Mouse (Mus musculus) left cerebral cortex, adult 11 months (tissue): ENCODE measurements around the gene Sh2d4b.

ENCODE experiments used
- DNase-seq: peaks from one replicate; pipeline ENCODE4 v3.0.0; 2022; ENCODE audit warnings: low spot score

Gene Sh2d4b

GRCm38 (mm10) chr14:40893196-40893595, at the start of gene Sh2d4b:
Gene Sh2d4b (minus strand): TSS chr14:40893266.
- no peak for DNase-seq

GRCm38 (mm10) chr14:40942429-40942828, 49.4 kb upstream of the Sh2d4b start:
- no peak for DNase-seq

DNA sequence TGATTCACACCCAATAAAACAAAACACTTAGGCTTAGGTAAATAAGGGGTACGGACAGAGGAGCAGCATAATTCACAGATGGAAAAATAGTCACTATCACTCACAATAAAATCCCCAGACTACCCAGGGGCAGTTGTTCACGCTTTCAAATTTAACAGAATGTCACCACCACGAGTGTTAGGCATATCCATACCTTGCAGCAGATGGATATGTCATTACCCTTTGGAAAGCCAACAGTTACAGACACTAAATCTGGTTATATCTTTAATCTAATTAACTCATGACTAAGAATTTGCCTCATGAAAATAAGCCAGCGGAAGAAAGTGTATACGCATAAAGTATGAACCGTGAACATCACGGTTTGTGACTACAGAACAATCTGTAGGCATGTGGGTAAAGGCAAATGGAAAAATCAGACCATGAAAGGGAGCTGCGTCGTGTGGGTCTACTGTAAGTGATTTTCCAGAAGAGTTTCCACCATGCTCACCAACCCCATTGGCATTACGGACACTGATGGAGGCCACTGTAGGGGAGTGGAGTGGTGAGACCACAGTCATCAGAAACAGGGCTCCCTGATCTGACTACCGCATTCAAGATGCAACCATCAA, 45.4 kb upstream of the Sh2d4b start:
- no peak for DNase-seq

- no peak for DNase-seq
Measured at GRCm38 (mm10) chr14:40937052-40937451, 44.0 kb upstream of the Sh2d4b start.

- no peak for DNase-seq
Measured at GRCm38 (mm10) chr14:40935481-40935880, 42.4 kb upstream of the Sh2d4b start.

GRCm38 (mm10) chr14:40935054-40935453, 42.0 kb upstream of the Sh2d4b start:
- DNase-seq = no peak

- DNase-seq = no peak
Measured at GRCm38 (mm10) chr14:40933328-40933727, 40.3 kb upstream of the Sh2d4b start.

DNA sequence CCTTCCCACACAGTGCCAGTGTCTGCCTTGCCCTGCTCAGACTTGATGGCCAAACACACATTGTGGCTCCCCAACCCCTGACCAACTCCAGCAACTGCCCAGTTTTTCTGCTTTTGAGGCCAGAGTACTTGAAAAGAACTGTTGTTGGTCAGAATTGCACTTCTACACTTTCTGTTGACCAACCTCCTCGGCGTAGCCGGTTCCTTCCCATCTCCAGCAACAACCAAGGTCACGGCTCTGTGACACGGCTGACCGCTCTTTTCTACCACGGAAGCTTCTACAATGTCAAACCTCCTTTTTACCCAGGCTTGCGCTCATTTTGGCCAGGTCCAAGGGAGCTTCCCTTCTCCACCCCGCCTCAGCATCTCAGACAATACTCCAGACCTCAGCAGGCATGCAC, 39.2 kb upstream of the Sh2d4b start:
- DNase-seq = no peak

DNA sequence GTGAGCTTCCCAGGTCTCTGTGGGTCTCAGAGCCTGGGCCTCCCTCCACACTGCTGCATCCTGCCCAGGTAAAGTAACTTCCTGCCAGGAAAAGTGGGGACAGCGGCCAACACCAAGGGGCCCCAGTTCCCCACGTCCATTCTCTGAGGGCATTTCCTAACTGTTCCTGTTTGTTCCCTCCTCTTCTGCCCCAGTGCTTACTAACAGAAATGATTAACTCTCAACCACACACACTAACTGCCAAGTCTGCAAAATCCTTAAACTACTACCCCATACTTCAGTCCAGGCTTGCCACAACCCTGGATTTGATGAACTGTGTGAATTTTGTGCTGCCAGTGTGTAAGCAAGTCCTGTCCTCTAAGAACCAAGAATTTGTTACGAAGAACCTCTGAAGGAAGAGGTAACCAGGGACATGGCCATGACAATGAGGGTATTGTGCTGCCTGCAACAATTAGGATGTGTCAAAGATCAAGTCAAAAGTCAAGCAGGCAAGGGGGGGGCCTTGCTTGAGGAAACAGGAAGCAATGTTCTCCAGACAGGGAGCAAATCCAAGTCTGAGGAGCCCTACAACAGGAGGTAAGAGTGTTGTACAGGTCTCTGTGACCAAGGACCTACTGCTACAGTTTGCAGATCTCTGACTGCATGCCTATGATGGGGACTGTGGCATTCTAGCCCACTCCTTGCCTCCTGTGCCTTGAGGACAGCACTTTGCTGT, 38.2 kb upstream of the Sh2d4b start:
- no peak for DNase-seq

- DNase-seq = no peak
Measured at GRCm38 (mm10) chr14:40929943-40930342, 36.9 kb upstream of the Sh2d4b start.

GRCm38 (mm10) chr14:40928897-40929296, 35.8 kb upstream of the Sh2d4b start:
- no peak for DNase-seq

DNA sequence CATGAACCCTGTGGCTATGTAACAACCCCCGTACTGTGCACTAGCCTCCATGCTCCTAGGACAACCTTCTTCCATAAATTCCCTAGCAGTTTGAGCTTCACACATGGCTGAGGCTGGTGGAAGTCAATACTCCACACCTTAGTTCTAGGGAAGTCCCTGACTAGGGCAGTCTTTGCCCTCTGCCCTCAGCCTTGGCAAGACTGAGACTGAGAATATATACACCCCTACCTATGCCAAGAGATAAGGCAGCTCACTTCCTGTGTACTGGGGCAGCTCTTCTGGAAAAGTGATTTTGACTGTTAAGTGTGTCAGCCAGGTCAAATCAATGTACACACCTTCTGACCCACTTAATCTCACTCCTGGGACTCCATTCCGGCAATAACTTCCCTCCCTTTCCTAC, 34.0 kb upstream of the Sh2d4b start:
- DNase-seq = no peak

DNA sequence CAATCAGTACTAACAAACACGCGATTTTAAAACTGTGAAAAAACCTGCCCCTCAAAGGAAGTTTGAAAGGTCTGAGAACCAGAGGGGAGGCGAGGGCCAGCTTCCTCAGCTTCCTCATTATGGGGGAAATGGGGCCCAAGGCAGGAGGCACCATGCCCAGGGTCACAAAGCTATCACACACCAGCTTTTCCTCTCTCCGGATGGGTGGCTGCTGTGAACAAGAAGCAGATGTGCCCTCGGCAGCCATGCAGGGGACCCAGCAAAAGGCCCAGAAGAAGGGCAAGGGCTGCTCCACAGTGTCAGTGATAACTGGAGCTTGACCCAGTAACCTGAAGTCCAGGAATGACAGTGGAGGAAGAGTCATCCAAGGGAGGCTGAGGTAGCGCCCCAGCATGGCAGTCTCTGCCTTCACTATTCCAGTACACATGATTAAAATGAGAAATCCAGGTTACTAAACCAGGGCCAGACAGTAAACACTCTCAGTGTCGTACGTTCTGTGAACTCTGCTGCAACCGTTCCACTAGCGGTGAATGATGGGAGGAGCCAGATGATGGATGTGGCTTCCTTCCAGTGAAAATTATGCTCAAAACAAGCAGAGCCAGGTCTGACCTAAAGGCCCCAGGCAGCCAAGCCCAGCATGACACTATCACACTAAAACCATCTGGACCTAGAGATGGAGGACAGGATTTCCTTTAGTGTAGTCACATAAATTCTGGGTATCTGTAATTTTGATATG, 31.5 kb upstream of the Sh2d4b start:
- DNase-seq = no peak

- no peak for DNase-seq
Measured at GRCm38 (mm10) chr14:40921241-40921640, 28.2 kb upstream of the Sh2d4b start.

DNA sequence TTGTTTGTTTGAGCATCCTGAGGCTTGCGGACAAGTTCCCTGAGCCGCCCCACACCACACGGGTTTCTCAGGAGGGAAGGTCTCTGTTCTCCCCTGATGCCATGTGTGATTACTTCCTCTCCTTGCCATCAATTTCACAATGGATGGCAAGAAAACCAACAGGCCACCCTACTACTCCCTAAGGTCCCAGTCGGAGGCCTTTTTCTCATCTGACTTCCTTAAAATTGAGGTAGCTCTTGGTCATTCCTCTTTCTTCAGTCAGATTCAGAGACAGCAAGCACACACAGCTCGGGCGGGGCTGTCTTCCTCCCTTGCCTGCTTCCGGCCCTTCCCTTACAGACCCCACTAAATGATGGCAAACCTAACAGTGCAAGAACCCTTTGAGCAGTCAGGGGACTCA, 26.5 kb upstream of the Sh2d4b start:
- DNase-seq = no peak

- no peak for DNase-seq
Measured at GRCm38 (mm10) chr14:40918477-40918876, 25.4 kb upstream of the Sh2d4b start.

GRCm38 (mm10) chr14:40917632-40918031, 24.6 kb upstream of the Sh2d4b start:
- DNase-seq = peak; percentile 80

DNA sequence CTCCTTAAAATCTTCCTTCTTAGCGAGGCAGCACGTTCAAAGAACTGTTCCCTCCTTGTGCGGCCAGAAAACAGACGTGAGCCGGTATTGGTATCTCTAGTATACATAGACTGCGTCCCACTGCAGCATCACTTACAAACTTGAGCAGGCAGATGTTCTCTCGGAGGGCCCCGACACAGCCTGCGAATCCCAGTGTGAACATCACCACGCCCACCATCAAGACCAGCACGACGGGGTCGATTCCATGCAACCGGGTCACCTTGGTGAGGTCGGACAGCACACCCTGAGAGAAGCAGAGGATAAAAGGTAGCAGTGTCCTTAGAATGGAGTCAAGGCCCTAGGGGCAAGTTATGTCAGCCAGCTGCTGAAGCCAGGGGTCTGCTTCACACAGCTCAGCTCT, 23.6 kb upstream of the Sh2d4b start:
- no peak for DNase-seq

- DNase-seq = no peak
Measured at GRCm38 (mm10) chr14:40915838-40916237, 22.8 kb upstream of the Sh2d4b start.

- no peak for DNase-seq
Measured at GRCm38 (mm10) chr14:40914701-40915100, 21.6 kb upstream of the Sh2d4b start.

- no peak for DNase-seq
Measured at GRCm38 (mm10) chr14:40913709-40914108, 20.6 kb upstream of the Sh2d4b start.

GRCm38 (mm10) chr14:40911529-40911928, 18.5 kb upstream of the Sh2d4b start:
- no peak for DNase-seq

DNA sequence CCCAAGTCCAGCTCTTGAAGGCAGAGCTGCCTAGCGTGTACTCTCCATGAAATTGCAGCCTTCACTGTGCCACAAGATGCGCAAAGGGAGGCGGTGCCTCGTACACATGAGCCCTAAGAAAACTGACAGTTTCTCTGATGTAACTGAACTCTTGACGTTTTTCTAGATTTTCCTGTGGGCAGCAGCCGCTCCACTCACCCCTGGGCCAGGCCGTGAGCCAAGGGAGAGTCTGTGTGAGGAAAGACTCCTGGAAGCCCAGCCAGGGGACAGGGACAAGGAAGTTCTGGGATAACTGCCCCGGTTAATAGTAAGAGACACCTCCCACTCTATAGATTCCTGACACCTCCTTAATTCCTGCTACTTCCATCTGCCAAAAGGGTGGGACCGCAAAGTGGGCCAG, 15.7 kb upstream of the Sh2d4b start:
- no peak for DNase-seq
